Mouse (Mus musculus) embryonic facial prominence, embryonic 15.5 days (tissue): ENCODE measurements around the gene Ppid. TPM values are rescaled to one million over a fixed set of nuclear protein-coding genes. Genes with fewer than 3 reads are reported as not detected.

Source experiments
- ATAC-seq: fragments of 200-750 bp; cut with Nextera tagmentation; 2 replicates; pipeline ENCODE4 v1.8.0; 2017; ENCODE audit warnings: low read depth, moderate TSS enrichment; ENCODE audit not compliant: insufficient number of reproducible peaks, low FRiP score, low TSS enrichment
- H3K27ac ChIP-seq: fragments of 300-500 bp; sonication (generic); replicated peaks from 2 replicates; pipeline ENCODE4 v1.5.1; 2015; ENCODE audit warnings: mild to moderate bottlenecking, inconsistent platforms
- H3K27me3 ChIP-seq: fragments of 300-500 bp; sonication (generic); 2 replicates; pipeline ENCODE4 v1.6.1; 2015; ENCODE audit warnings: inconsistent platforms
- H3K36me3 ChIP-seq: fragments of 300-500 bp; sonication (generic); 2 replicates; pipeline ENCODE4 v1.6.1; 2015; ENCODE audit warnings: mild to moderate bottlenecking, inconsistent platforms
- H3K4me1 ChIP-seq: fragments of 300-500 bp; sonication (generic); 2 replicates; pipeline ENCODE4 v1.6.1; 2015; ENCODE audit warnings: inconsistent platforms
- H3K4me2 ChIP-seq: fragments of 300-500 bp; sonication (generic); replicated peaks from 2 replicates; pipeline ENCODE4 v1.6.1; 2015; ENCODE audit warnings: mild to moderate bottlenecking, inconsistent platforms
- H3K4me3 ChIP-seq: fragments of 300-500 bp; sonication (generic); replicated peaks from 2 replicates; pipeline ENCODE4 v1.5.1; 2015; ENCODE audit warnings: mild to moderate bottlenecking, inconsistent platforms
- H3K9ac ChIP-seq: fragments of 300-500 bp; sonication (generic); 2 replicates; pipeline ENCODE4 v1.6.1; 2015; ENCODE audit warnings: inconsistent platforms
- H3K9me3 ChIP-seq: fragments of 300-500 bp; sonication (generic); replicated peaks from 2 replicates; pipeline ENCODE4 v1.6.1; 2016; ENCODE audit warnings: inconsistent platforms
- WGBS: fragments of 180-500 bp; shearing (Covaris S2); methylation state at CpG from one replicate; pipeline ENCODE4 v1.1.7; 2015; 5-methylcytosine and 5-hydroxymethylcytosine counted together
- polyA plus RNA-seq: library from polyadenylated mRNA; unstranded; fragments of >200 nt; fragmentation: Nextera tagmentation; extraction: Ambion mirVana; gene quantifications from 2 replicates; pipeline ENCODE4 v1.2.1, GENCODE M21; 2015

The Ppid gene
- polyA plus RNA-seq, 1 experiment from 2014 or later, result 158 TPM

DNA sequence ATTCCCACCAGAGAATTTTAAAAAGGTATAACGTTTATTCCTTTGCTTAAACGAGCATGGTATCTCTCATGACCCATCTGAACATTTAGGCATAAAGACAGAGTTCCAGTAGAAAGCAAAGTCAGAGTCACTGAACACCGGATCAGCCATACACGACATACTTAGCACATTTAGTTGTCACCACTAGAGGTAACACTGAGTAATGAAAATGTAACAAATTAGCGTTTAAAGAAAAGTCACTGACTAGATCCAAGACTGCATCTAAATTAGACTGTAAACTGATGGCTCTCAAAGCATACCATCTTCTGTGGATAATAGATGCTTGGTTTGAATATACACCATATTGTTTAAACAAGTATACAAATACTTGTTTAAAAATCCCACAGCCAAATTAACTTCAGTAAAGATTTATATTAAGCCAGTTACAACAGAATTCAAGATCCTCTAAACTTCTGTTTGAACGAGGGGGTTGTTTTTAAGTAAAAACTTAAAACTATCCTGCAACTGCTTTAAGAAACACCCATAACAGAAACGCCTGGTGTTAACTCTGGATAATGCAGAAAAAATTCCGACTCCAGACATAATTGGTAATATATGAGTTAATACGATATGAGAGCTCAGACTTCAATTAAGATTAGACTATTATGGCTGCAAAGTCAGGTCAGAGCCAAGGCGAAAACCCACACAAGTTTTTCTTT, 36.5 kb downstream of the Ppid start:
- Histone ChIP-seq H3K36me3 (peaks cover 16% of the 10 kb centered on the region), H3K27ac (peak overlapping the region; percentile 78; the same call in 1 of the 2 replicates), H3K9ac (peak overlapping the region; percentile 68), H3K4me1 (peaks cover 8% of the 10 kb centered on the region; the same call in 1 of the 2 replicates), H3K27me3 (no peaks in the 10 kb centered on the region), H3K4me2 (peak overlapping the region; percentile 75), H3K4me3 (peak overlapping the region; percentile 79), H3K9me3 (no peaks in the 10 kb centered on the region)
- 24% methylated on average over 10 of the region's 10 CpGs for WGBS
- no peak for ATAC-seq

- Histone ChIP-seq H3K36me3 (peaks cover 18% of the 10 kb centered on the region), H3K9ac (peak overlapping the region; percentile 68)
Observed at GRCm38 (mm10) chr3:79628182-79628560, 37.0 kb downstream of the Ppid start.

DNA sequence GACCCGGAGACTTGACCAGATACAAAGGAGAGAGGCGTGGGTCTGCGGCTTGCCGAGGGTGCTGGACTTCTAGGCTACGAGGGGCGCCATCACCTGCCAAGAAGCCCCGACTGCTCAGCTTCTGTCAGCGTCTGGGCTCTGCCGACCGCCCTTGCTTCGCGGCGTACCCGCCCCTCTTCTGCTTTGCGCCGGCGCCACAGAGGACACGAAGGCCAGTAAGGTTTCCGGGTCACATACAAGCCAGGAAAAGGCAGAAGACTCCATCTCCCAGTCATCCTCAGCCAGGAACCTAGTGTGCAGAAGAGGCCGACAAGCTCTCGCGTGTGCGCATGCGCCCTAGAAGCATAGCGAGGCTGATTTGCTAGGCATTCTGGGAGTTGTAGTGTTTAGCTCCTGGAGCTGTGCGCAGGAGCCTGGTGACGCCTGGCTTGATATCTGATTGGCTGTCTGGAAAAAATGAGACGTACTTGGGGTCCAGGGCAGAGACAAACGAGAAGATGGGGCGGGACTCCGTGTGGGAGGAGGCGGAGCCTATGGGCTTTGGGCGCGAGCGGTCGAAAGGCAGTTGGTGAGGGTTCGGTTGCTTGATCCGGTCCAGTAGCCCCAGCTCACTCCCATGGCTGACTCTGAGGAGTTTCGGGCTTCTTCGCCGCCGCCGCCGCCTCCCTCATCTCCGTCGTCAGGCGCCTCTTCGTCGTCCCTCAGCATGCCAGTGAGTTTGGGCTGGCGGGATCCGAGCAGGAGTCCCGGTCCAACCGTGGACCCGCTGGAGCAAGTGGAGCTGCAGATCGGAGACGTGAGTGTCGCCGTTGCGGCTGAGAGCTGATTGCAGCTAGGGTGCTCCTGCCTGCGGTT, 37.6 kb downstream of the Ppid start, which contains the start of gene 4930579G24Rik:
4930579G24Rik (plus strand) TSS at position 519 of the 855 bp plus-strand sequence.
- peak within 1 kb of the TSS; percentile 70 for H3K9ac ChIP-seq
- peak; percentile 99 for ATAC-seq
- H3K4me1 ChIP-seq, result peaks cover 8% of the 10 kb centered on the region; the same call in 1 of the 2 replicates
- H3K27ac ChIP-seq, result peak within 1 kb of the TSS; percentile 90
- H3K27me3 ChIP-seq, result no peaks in the 10 kb centered on the region
- H3K4me2 ChIP-seq, result peak within 1 kb of the TSS; percentile 75
- under 1% methylated on average over 60 of the region's 60 CpGs for WGBS
- H3K9me3 ChIP-seq, result 0 out of 2 replicates have a peak, but pooled peaks cover 5% of the 10 kb centered on the region
- peak within 1 kb of the TSS; percentile 79 for H3K4me3 ChIP-seq
- H3K36me3 ChIP-seq, result peaks cover 23% of the 10 kb centered on the region

More at GRCm38 (mm10) chr3:79628182-79628560, 37.0 kb downstream of the Ppid start:
- Histone ChIP-seq H3K4me1 (peaks cover 8% of the 10 kb centered on the region; the same call in 1 of the 2 replicates), H3K27me3 (no peaks in the 10 kb centered on the region), H3K27ac (peak overlapping the region; percentile 78), H3K9me3 (0 out of 2 replicates have a peak, but pooled peaks cover 2% of the 10 kb centered on the region), H3K4me2 (peak overlapping the region; percentile 75), H3K4me3 (peak overlapping the region; percentile 79)
- ATAC-seq, result no peak
- 0% methylated on average over 9 of the region's 9 CpGs for WGBS

DNA sequence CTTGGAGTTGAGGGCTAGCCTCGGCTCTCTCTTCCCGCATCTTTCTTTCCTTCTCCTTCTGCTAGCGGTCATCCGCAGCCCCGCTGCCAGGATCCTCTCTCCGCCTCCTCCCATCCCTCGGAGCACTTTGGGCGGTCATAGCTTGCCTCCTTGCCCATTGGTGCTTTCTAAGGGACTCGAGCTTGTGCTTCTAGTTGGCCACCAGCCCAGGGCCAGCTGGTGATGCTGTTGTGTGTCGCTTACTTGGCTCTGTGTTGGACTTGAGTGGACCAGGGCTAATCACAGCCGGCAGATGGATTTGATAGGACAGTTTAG, 38.2 kb downstream of the Ppid start, which contains the start of gene Etfdh:
Etfdh (minus strand) TSS at position 85 of the 315 bp plus-strand sequence.
- Histone ChIP-seq H3K4me2 (peak within 1 kb of the TSS; percentile 75), H3K27ac (peak within 1 kb of the TSS; percentile 90), H3K4me3 (peak within 1 kb of the TSS; percentile 79), H3K27me3 (no peaks in the 10 kb centered on the region), H3K9ac (peak within 1 kb of the TSS; percentile 70), H3K9me3 (0 out of 2 replicates have a peak, but pooled peaks cover 5% of the 10 kb centered on the region), H3K36me3 (peaks cover 25% of the 10 kb centered on the region), H3K4me1 (peaks cover 8% of the 10 kb centered on the region; the same call in 1 of the 2 replicates)
- WGBS, result under 1% methylated on average over 11 of the region's 11 CpGs
- peak; percentile 45 for ATAC-seq

- H3K4me3 ChIP-seq, result no peak overlapping the region
- no peak overlapping the region for H3K27ac ChIP-seq
- no peaks in the 10 kb centered on the region for H3K36me3 ChIP-seq
- WGBS, result 53% methylated on average over 6 of the region's 6 CpGs
- no peaks in the 10 kb centered on the region for H3K4me1 ChIP-seq
- no peak overlapping the region for H3K9ac ChIP-seq
- H3K4me2 ChIP-seq, result no peak overlapping the region
- no peaks in the 10 kb centered on the region for H3K27me3 ChIP-seq
- ATAC-seq, result no peak
- H3K9me3 ChIP-seq, result no peaks in the 10 kb centered on the region
Observed at GRCm38 (mm10) chr3:79652129-79652528, 61.0 kb downstream of the Ppid start.

Other genes with a start within 250 kb of the Ppid start
- 3.5 and 3.7 TPM in 2 replicates for gene Fnip2, start 23.5 kb upstream of the Ppid start, polyA plus RNA-seq
- 31.9 and 34.8 TPM in 2 replicates for gene 4930579G24Rik, start 37.7 kb downstream of the Ppid start, polyA plus RNA-seq
- 49.2 and 54.6 TPM in 2 replicates for gene Etfdh, start 38.2 kb downstream of the Ppid start, polyA plus RNA-seq
- 1.4 TPM in 2 replicates for gene Rxfp1, start 146.5 kb downstream of the Ppid start, polyA plus RNA-seq